Mouse (Mus musculus): ENCODE measurements around the gene Slc30a1. TPM values are rescaled to one million over a fixed set of nuclear protein-coding genes. Genes with fewer than 3 reads are reported as not detected.

The Slc30a1 gene
- polyA plus RNA-seq, 1 experiment from 2014 or later, result 5.6 TPM

GRCm38 (mm10) chr1:191930525-191931105 lies 24.0 kb downstream of the Slc30a1 start:
- Histone ChIP-seq H3K4me3 (ENCODE audit: low read depth, low read length) (no peak overlapping the region), H3K36me3 (ENCODE audit: insufficient read depth, low read length) (no peaks in the 10 kb centered on the region), H3K4me1 (ENCODE audit: insufficient read depth, low read depth, low read length) (no peaks in the 10 kb centered on the region), H3K9ac (replicated peaks; ENCODE audit: low read depth) (no peak overlapping the region), H3K27me3 (replicated peaks; ENCODE audit: insufficient read depth, low read length) (no peaks in the 10 kb centered on the region), H3K9me3 (ENCODE audit: low read length) (no peaks in the 10 kb centered on the region), H3K27ac (ENCODE audit: low read length) (no peak overlapping the region), H3K4me2 (replicated peaks; ENCODE audit: low read depth, low read length) (no peak overlapping the region)
- WGBS, result 75% methylated on average over 3 of the region's 3 CpGs
- TF ChIP-seq EP300 (IDR thresholded peaks at IDR 0.05) (no peak), CTCF (IDR thresholded peaks at IDR 0.05) (no peak)
- no peak for DNase-seq (ENCODE audit: low spot score)
- no peak for ATAC-seq

- TF ChIP-seq CTCF (IDR thresholded peaks at IDR 0.05) (no peak), EP300 (IDR thresholded peaks at IDR 0.05) (no peak)
- no peak overlapping the region for H3K9ac ChIP-seq (replicated peaks; ENCODE audit: low read depth)
- no peak for DNase-seq (ENCODE audit: low spot score)
- H3K27ac ChIP-seq (ENCODE audit: low read length), result no peak overlapping the region
- no peaks in the 10 kb centered on the region for H3K4me1 ChIP-seq (ENCODE audit: insufficient read depth, low read depth, low read length)
- no peak for ATAC-seq
- H3K9me3 ChIP-seq (ENCODE audit: low read length), result no peaks in the 10 kb centered on the region
- no peak overlapping the region for H3K4me2 ChIP-seq (replicated peaks; ENCODE audit: low read depth, low read length)
- H3K36me3 ChIP-seq (ENCODE audit: insufficient read depth, low read length), result no peaks in the 10 kb centered on the region
- 49% methylated on average over 8 of the region's 8 CpGs for WGBS
- no peak overlapping the region for H3K4me3 ChIP-seq (ENCODE audit: low read depth, low read length)
- no peaks in the 10 kb centered on the region for H3K27me3 ChIP-seq (replicated peaks; ENCODE audit: insufficient read depth, low read length)
Observed at GRCm38 (mm10) chr1:191932286-191932985, 25.9 kb downstream of the Slc30a1 start.

GRCm38 (mm10) chr1:191932986-191933632 lies 26.5 kb downstream of the Slc30a1 start:
- H3K27me3 ChIP-seq (replicated peaks; ENCODE audit: insufficient read depth, low read length), result no peaks in the 10 kb centered on the region
- H3K4me2 ChIP-seq (replicated peaks; ENCODE audit: low read depth, low read length), result no peak overlapping the region
- ATAC-seq, result peak; percentile 38; the same call in 1 of the 2 replicates
- no peak overlapping the region for H3K27ac ChIP-seq (ENCODE audit: low read length)
- H3K4me3 ChIP-seq (ENCODE audit: low read depth, low read length), result no peak overlapping the region
- no peak overlapping the region for H3K9ac ChIP-seq (replicated peaks; ENCODE audit: low read depth)
- no peaks in the 10 kb centered on the region for H3K4me1 ChIP-seq (ENCODE audit: insufficient read depth, low read depth, low read length)
- no peak for DNase-seq (ENCODE audit: low spot score)
- 59% methylated on average over 4 of the region's 4 CpGs for WGBS
- H3K9me3 ChIP-seq (ENCODE audit: low read length), result no peaks in the 10 kb centered on the region
- TF ChIP-seq EP300 (IDR thresholded peaks at IDR 0.05) (no peak), CTCF (IDR thresholded peaks at IDR 0.05) (no peak)
- no peaks in the 10 kb centered on the region for H3K36me3 ChIP-seq (ENCODE audit: insufficient read depth, low read length)

GRCm38 (mm10) chr1:191943638-191944037 lies 37.1 kb downstream of the Slc30a1 start:
- Histone ChIP-seq H3K4me3 (ENCODE audit: low read depth, low read length) (no peak overlapping the region), H3K9ac (replicated peaks; ENCODE audit: low read depth) (no peak overlapping the region), H3K27me3 (replicated peaks; ENCODE audit: insufficient read depth, low read length) (no peaks in the 10 kb centered on the region), H3K9me3 (ENCODE audit: low read length) (no peaks in the 10 kb centered on the region), H3K36me3 (ENCODE audit: insufficient read depth, low read length) (no peaks in the 10 kb centered on the region), H3K27ac (ENCODE audit: low read length) (no peak overlapping the region), H3K4me1 (ENCODE audit: insufficient read depth, low read depth, low read length) (no peaks in the 10 kb centered on the region), H3K4me2 (replicated peaks; ENCODE audit: low read depth, low read length) (no peak overlapping the region)
- peak; percentile 53; the same call in 1 of the 2 replicates for TF ChIP-seq EP300 (IDR thresholded peaks at IDR 0.05)
- TF ChIP-seq CTCF (IDR thresholded peaks at IDR 0.05), result no peak
- no peak for DNase-seq (ENCODE audit: low spot score)
- peak; percentile 58 for ATAC-seq
- WGBS, result 68% methylated on average over 6 of the region's 6 CpGs

- DNase-seq (ENCODE audit: low spot score) (no peak), ATAC-seq (no peak)
- Histone ChIP-seq H3K9me3 (ENCODE audit: low read length) (no peaks in the 10 kb centered on the region), H3K4me2 (replicated peaks; ENCODE audit: low read depth, low read length) (no peak overlapping the region), H3K36me3 (ENCODE audit: insufficient read depth, low read length) (no peaks in the 10 kb centered on the region), H3K4me1 (ENCODE audit: insufficient read depth, low read depth, low read length) (no peaks in the 10 kb centered on the region; the same call in 1 of the 2 replicates), H3K4me3 (ENCODE audit: low read depth, low read length) (no peak overlapping the region), H3K27me3 (replicated peaks; ENCODE audit: insufficient read depth, low read length) (no peaks in the 10 kb centered on the region), H3K27ac (ENCODE audit: low read length) (no peak overlapping the region), H3K9ac (replicated peaks; ENCODE audit: low read depth) (no peak overlapping the region)
- TF ChIP-seq EP300 (IDR thresholded peaks at IDR 0.05) (no peak), CTCF (IDR thresholded peaks at IDR 0.05) (no peak)
- 96% methylated on average over 8 of the region's 8 CpGs for WGBS
Observed at GRCm38 (mm10) chr1:191945341-191945740, 38.8 kb downstream of the Slc30a1 start.

- no peak overlapping the region for H3K9ac ChIP-seq (replicated peaks; ENCODE audit: low read depth)
- WGBS, result 75% methylated on average over 5 of the region's 5 CpGs
- ATAC-seq (no peak), DNase-seq (ENCODE audit: low spot score) (no peak)
- H3K9me3 ChIP-seq (ENCODE audit: low read length), result no peaks in the 10 kb centered on the region
- H3K27ac ChIP-seq (ENCODE audit: low read length), result peak overlapping the region; percentile 39; the same call in 1 of the 2 replicates
- H3K4me2 ChIP-seq (replicated peaks; ENCODE audit: low read depth, low read length), result no peak overlapping the region
- H3K4me3 ChIP-seq (ENCODE audit: low read depth, low read length), result no peak overlapping the region
- H3K36me3 ChIP-seq (ENCODE audit: insufficient read depth, low read length), result no peaks in the 10 kb centered on the region
- TF ChIP-seq CTCF (IDR thresholded peaks at IDR 0.05) (no peak), EP300 (IDR thresholded peaks at IDR 0.05) (no peak)
- no peaks in the 10 kb centered on the region for H3K27me3 ChIP-seq (replicated peaks; ENCODE audit: insufficient read depth, low read length)
- H3K4me1 ChIP-seq (ENCODE audit: insufficient read depth, low read depth, low read length), result no peaks in the 10 kb centered on the region; the same call in 1 of the 2 replicates
Observed at GRCm38 (mm10) chr1:191945756-191946155, 39.2 kb downstream of the Slc30a1 start.
